Mouse (Mus musculus) ES-Bruce4 (cell line): Measurements from ENCODE around the gene Scn11a. TPM values are rescaled to one million over a fixed set of nuclear protein-coding genes. Genes with fewer than 3 reads are reported as not detected.

ENCODE experiments used
- H3K27ac ChIP-seq: 2 replicates; pipeline ENCODE4 v1.5.1; 2012; ENCODE audit warnings: low read length, inconsistent platforms; ENCODE audit not compliant: insufficient read depth
- H3K27me3 ChIP-seq: 2 replicates; pipeline ENCODE4 v1.6.1; 2012; ENCODE audit warnings: mild to moderate bottlenecking, low read length, inconsistent platforms; ENCODE audit not compliant: control insufficient read depth, poor library complexity, insufficient read depth, severe bottlenecking
- H3K36me3 ChIP-seq: 2 replicates; pipeline ENCODE4 v1.6.1; 2012; ENCODE audit warnings: inconsistent platforms, mild to moderate bottlenecking, low read length, moderate library complexity; ENCODE audit not compliant: control insufficient read depth, poor library complexity, insufficient read depth, severe bottlenecking
- H3K4me1 ChIP-seq: one replicate; pipeline ENCODE4 v1.8.1; 2011; ENCODE audit warnings: low read length; ENCODE audit not compliant: control insufficient read depth, insufficient read depth
- H3K4me3 ChIP-seq: 2 replicates; pipeline ENCODE4 v1.5.1; 2011; ENCODE audit warnings: low read depth, mild to moderate bottlenecking, low read length
- H3K9ac ChIP-seq: 2 replicates; pipeline ENCODE4 v1.6.1; 2012; ENCODE audit warnings: low read depth, mild to moderate bottlenecking, inconsistent platforms; ENCODE audit not compliant: poor library complexity, severe bottlenecking
- H3K9me3 ChIP-seq: replicated peaks from 2 replicates; pipeline ENCODE4 v1.6.1; 2012; ENCODE audit warnings: mild to moderate bottlenecking, low read length, inconsistent platforms; ENCODE audit not compliant: control insufficient read depth, poor library complexity, insufficient read depth, severe bottlenecking
- CTCF ChIP-seq: IDR thresholded peaks from one replicate; pipeline ENCODE4 v1.8.1; 2011; ENCODE audit warnings: low read depth, low read length
- EP300 ChIP-seq: IDR thresholded peaks from 2 replicates; pipeline ENCODE4 v1.6.1; 2011; ENCODE audit warnings: low read depth, low read length; ENCODE audit not compliant: insufficient read depth
- POLR2A ChIP-seq: IDR thresholded peaks from one replicate; pipeline ENCODE4 v1.8.1; 2011; ENCODE audit warnings: low read length; ENCODE audit not compliant: insufficient read depth
- polyA plus RNA-seq: library from polyadenylated mRNA; stranded (reverse); fragments of >200 nt; gene quantifications from 2 replicates; pipeline ENCODE4 v1.2.4, GENCODE M21; 2011; ENCODE audit warnings: low read depth; ENCODE audit not compliant: missing spikeins, insufficient read depth, insufficient read length

The Scn11a gene
- polyA plus RNA-seq, 1 experiment = not detected

- H3K9me3 ChIP-seq = no peaks in the 10 kb centered on the region
- no peak overlapping the region for H3K9ac ChIP-seq
- no peaks in the 10 kb centered on the region for H3K4me1 ChIP-seq
- H3K27ac ChIP-seq = no peak overlapping the region
- H3K27me3 ChIP-seq = no peaks in the 10 kb centered on the region
- TF ChIP-seq CTCF = no peak
- no peak for TF ChIP-seq EP300
- no peak for TF ChIP-seq POLR2A
- no peaks in the 10 kb centered on the region for H3K36me3 ChIP-seq
- no peak overlapping the region for H3K4me3 ChIP-seq
Observed at GRCm38 (mm10) chr9:119803845-119804500, 21.3 kb downstream of the Scn11a start.

DNA sequence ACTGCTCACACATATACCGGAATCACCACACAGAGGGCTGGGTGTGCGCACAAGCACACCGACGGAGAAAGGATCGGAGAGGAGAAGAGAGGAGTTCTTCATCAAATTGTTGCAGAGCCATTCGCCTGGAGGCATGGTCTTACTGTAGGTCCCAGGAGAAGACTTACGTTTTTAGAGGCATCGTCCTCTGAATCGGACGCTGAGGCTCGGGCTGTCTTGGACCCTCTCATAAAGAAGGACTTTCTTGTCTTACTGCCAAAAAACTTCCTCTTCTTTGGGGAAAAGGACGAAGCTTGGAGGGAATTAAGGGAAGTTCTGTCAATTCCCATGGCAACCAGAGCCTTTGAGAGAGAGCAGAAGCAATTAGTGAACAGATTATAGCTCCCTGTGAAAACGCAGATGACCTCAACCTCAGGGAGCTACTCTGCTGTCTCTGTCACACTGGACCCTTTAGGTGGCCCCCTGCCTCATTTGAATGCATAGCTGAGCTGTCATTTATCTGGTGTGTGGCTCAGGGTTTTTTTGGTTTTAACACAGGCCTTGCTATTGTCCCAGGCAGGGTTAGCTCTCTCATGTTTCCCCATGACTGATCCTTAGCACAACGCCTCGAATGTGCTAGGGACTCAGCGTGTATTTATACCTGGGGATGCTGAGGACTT lies 22.0 kb downstream of the Scn11a start:
- no peaks in the 10 kb centered on the region for H3K27me3 ChIP-seq
- H3K36me3 ChIP-seq = no peaks in the 10 kb centered on the region
- no peak overlapping the region for H3K27ac ChIP-seq
- H3K9ac ChIP-seq = no peak overlapping the region
- H3K4me1 ChIP-seq = no peaks in the 10 kb centered on the region
- H3K9me3 ChIP-seq = no peaks in the 10 kb centered on the region
- no peak overlapping the region for H3K4me3 ChIP-seq
- TF ChIP-seq EP300 = no peak
- no peak for TF ChIP-seq POLR2A
- no peak for TF ChIP-seq CTCF

- H3K36me3 ChIP-seq = no peaks in the 10 kb centered on the region
- H3K9ac ChIP-seq = no peak overlapping the region
- H3K9me3 ChIP-seq = no peaks in the 10 kb centered on the region
- no peaks in the 10 kb centered on the region for H3K27me3 ChIP-seq
- H3K4me3 ChIP-seq = no peak overlapping the region
- TF ChIP-seq EP300 (no peak), POLR2A (no peak), CTCF (no peak)
- H3K27ac ChIP-seq = no peak overlapping the region
- H3K4me1 ChIP-seq = no peaks in the 10 kb centered on the region
Observed at GRCm38 (mm10) chr9:119801460-119801859, 23.8 kb downstream of the Scn11a start.

DNA sequence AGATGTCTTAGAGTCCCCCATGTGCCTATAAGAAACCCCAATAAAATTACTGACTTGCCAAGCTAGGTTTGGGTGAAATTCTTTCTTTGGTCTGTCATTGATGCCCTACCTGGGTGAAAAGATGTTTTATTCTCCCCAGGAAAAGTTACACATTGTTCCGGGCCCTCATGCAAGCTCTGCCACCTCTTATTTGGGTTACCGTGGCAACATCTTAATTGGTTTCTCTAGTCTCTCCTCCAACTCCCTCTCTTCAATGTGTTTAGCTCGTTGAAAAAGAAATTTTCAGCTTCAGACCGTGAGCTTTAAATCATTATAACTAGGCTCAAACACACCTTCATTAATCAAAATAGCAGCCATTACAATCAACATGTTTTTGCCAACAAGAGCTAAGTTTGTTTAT lies 28.5 kb downstream of the Scn11a start:
- Histone ChIP-seq H3K9me3 (no peaks in the 10 kb centered on the region), H3K27me3 (no peaks in the 10 kb centered on the region), H3K9ac (no peak overlapping the region), H3K4me3 (no peak overlapping the region), H3K27ac (no peak overlapping the region), H3K36me3 (no peaks in the 10 kb centered on the region), H3K4me1 (peaks cover 1% of the 10 kb centered on the region)
- TF ChIP-seq CTCF (no peak), EP300 (no peak), POLR2A (no peak)

DNA sequence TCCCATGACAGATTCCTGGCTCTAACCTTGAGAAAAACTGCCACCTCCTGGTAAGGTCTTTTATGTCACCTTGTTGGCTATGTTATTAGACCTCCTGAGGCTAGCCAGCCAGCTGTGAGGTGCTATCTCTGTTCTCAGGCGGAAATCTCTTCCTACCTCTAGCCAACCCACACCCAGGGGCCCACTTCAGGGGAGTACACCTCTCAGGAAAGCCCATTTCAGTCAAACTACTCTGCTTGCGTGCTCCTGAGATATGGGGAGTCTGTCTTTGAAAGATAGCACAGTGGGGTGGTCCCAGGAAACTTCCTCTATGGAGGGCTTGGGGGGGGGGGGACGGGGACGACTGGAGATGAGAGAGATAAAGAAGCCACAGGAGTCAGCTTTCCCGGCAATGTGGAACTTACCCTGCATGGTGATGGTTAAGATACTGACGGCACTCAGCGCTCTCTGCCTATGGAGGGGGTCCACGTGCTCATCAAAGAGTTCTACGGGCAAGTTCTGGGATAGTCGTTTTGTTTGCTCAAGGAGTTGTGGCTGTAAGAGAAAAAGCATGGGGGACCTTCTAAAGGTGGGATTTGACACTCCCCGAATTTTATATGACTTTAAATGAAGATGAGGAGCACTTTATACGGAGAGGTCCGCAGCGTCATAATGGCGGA lies 29.9 kb downstream of the Scn11a start:
- Histone ChIP-seq H3K9ac (no peak overlapping the region), H3K9me3 (no peaks in the 10 kb centered on the region), H3K27ac (no peak overlapping the region), H3K4me1 (peaks cover 1% of the 10 kb centered on the region), H3K4me3 (no peak overlapping the region), H3K36me3 (no peaks in the 10 kb centered on the region), H3K27me3 (no peaks in the 10 kb centered on the region)
- TF ChIP-seq CTCF = no peak

DNA sequence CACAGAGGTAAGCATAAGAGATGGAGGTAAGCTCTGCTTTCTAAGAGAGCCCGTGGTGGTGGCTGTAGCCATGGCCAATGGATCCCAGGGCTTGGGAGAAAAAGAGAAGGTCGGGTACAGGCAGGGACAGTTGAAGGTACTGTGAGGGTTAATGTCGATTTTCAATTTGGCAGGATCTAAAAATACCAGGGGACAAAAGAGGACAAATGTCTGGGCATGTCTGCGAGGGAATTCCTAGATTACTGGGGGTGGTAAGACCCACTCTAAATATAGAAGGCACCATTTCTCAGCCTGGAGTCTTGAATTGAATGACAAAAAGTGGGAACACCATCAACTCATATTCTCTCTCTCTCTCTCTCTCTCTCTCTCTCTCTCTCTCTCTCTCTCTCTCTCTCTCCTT lies 30.8 kb downstream of the Scn11a start:
- no peak overlapping the region for H3K9ac ChIP-seq
- no peak for TF ChIP-seq POLR2A
- TF ChIP-seq EP300 = no peak
- no peak for TF ChIP-seq CTCF
- no peak overlapping the region for H3K27ac ChIP-seq

More for the DNA sequence above, 30.8 kb downstream of the Scn11a start:
- H3K9me3 ChIP-seq = no peaks in the 10 kb centered on the region
- peaks cover 1% of the 10 kb centered on the region for H3K4me1 ChIP-seq
- H3K36me3 ChIP-seq = no peaks in the 10 kb centered on the region
- no peaks in the 10 kb centered on the region for H3K27me3 ChIP-seq
- H3K4me3 ChIP-seq = no peak overlapping the region
